Mouse (Mus musculus): ENCODE measurements around the gene Kazald1. TPM values are rescaled to one million over a fixed set of nuclear protein-coding genes. Genes with fewer than 3 reads are reported as not detected.

The Kazald1 gene
- polyA plus RNA-seq, 1 experiment from 2014 or later = 9.8 TPM

DNA sequence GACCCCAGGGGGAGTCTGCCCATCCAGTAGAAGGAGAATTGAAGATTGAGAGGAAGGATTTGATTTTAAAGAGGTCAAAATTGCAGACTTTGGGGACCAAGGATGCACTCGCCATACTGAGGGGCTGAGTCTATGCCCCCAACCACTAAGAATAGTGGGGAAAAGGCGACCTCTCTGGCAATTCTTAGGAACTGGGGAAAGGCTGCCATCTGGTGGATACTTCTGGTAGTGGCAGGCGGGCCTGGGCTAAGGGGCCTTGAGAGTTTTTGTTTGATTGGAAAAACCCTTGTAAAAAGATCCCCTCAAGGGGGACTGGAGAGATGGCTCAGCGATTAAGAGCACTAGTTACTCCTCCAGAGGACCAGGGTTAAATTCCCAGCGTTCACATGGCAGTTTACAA is 6.2 kb downstream of the Kazald1 start:
- no peak for ATAC-seq (ENCODE audit: low read depth)
- 0% methylated on average over 5 of the region's 5 CpGs for WGBS
- Histone ChIP-seq H3K27ac (ENCODE audit: low read length) (no peak overlapping the region), H3K9me3 (ENCODE audit: control insufficient read depth, low read length) (no peaks in the 10 kb centered on the region), H3K36me3 (ENCODE audit: control insufficient read depth, insufficient read depth, low read length) (no peaks in the 10 kb centered on the region), H3K4me3 (ENCODE audit: low read length) (peak overlapping the region; percentile 19; the same call in 1 of the 2 replicates), H3K4me1 (replicated peaks; ENCODE audit: control insufficient read depth, insufficient read depth, low read length) (peaks cover 41% of the 10 kb centered on the region), H3K9ac (ENCODE audit: low read length) (0 out of 2 replicates have a peak overlapping the region, but pooled peaks have one; percentile 4), H3K4me2 (ENCODE audit: low read depth, low read length) (peak overlapping the region; percentile 44), H3K27me3 (ENCODE audit: control insufficient read depth, insufficient read depth, low read depth, low read length) (peaks cover 54% of the 10 kb centered on the region)

DNA sequence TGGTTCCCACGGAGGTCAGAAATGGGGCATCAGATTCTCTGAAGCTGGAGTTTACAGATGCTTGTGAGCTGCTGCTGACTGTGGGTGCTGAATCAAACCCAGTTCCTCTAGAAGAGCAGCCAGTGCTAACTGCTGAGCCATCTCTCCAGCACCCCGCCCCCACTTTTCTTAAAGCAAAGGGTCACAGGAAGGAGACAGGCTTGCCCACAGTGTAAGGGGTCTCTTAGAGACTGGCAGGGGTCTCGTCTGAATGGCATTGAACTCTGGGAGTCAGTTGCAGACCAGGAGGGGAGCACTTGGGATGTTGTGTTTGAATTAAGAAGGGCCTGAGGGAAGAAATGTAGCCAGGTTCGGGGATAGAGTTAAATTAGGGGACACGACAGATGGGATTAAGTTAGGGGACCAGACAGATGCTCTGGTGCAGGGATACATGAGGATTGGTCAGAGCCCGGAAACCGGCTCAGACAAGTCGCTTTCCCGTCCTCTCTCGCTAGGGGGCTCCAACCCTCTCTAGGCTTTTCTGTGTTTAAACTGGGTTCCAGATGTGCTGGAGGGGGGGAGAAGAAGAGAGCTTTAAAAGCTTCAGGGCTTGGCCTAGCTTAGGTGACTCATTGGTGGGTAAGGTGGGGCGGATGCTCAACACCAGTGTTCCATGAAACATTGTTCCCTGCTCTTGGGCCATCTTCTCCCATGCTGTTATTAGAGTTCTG is 7.0 kb downstream of the Kazald1 start:
- Histone ChIP-seq H3K4me3 (ENCODE audit: low read length) (no peak overlapping the region), H3K36me3 (ENCODE audit: control insufficient read depth, insufficient read depth, low read length) (no peaks in the 10 kb centered on the region), H3K4me2 (ENCODE audit: low read depth, low read length) (no peak overlapping the region), H3K27ac (ENCODE audit: low read length) (no peak overlapping the region), H3K4me1 (replicated peaks; ENCODE audit: control insufficient read depth, insufficient read depth, low read length) (peaks cover 34% of the 10 kb centered on the region), H3K9me3 (ENCODE audit: control insufficient read depth, low read length) (no peaks in the 10 kb centered on the region), H3K27me3 (ENCODE audit: control insufficient read depth, insufficient read depth, low read depth, low read length) (peaks cover 49% of the 10 kb centered on the region), H3K9ac (ENCODE audit: low read length) (no peak overlapping the region)
- no peak for ATAC-seq (ENCODE audit: low read depth)
- WGBS = 19% methylated on average over 11 of the region's 11 CpGs

DNA sequence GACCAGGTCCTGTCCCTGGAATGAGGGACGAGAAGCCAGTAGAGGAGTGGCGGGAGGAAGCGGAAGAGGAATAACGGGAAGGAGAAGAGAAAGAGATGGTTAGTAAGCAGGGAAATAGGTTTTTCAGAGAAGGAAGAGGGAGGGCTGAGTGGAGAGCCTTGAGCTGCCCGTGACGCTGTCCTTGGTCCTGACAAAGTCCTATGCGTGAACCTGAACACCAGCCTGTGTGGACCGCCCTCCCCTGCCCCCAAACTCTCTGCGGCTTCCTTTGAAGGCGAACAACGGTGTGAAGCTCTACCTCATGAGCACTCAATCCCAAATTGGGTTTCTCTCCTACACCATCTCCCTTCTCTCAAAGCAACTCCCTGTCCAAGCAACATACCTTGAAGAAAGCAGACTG is 22.8 kb downstream of the Kazald1 start:
- Histone ChIP-seq H3K27me3 (ENCODE audit: control insufficient read depth, insufficient read depth, low read depth, low read length) (peaks cover 5% of the 10 kb centered on the region), H3K27ac (ENCODE audit: low read length) (no peak overlapping the region), H3K4me3 (ENCODE audit: low read length) (no peak overlapping the region), H3K9me3 (ENCODE audit: control insufficient read depth, low read length) (no peaks in the 10 kb centered on the region), H3K4me1 (replicated peaks; ENCODE audit: control insufficient read depth, insufficient read depth, low read length) (no peaks in the 10 kb centered on the region), H3K9ac (ENCODE audit: low read length) (no peak overlapping the region), H3K36me3 (ENCODE audit: control insufficient read depth, insufficient read depth, low read length) (no peaks in the 10 kb centered on the region), H3K4me2 (ENCODE audit: low read depth, low read length) (no peak overlapping the region)
- WGBS = 17% methylated on average over 11 of the region's 11 CpGs
- 0 out of 2 replicates have a peak, but pooled peaks have one; percentile 31 for ATAC-seq (ENCODE audit: low read depth)

DNA sequence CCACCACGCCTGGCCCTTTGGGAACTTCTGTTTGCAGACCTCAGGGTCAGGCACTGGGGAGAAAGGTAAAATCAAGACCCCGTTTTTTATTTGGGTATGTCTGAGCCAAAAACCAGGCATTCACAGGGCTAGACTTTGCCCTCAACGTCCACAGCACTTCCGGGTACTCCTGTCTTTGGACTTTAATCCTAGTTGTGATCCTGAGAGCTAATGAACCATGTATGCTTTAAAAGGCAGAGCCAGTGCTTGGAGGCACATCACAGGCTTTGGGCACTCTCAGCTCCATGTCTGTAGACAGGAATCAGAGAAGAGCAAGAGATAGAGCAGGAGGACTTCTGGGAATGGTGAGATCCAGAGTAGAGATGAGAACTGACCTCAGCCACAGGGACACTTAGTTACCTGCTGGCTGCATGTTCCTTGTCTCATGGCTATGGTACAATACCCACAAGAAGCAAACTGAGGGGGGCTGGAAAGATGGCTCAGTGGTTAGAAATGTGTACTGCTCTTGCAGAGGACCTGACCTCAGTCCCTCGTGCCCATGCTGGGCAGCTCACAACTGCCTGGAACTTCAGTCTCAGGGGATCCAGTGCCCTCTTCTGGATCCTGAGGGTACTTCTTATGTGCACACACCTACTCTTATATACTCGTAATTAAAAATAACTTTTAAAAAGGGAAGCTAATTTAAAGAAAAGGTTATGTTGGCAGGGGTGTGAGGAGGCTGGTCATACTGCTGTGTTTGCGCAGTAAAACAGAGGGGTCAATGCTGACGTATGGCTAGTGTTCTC is 25.6 kb downstream of the Kazald1 start:
- Histone ChIP-seq H3K4me1 (replicated peaks; ENCODE audit: control insufficient read depth, insufficient read depth, low read length) (no peaks in the 10 kb centered on the region), H3K27ac (ENCODE audit: low read length) (no peak overlapping the region), H3K4me3 (ENCODE audit: low read length) (no peak overlapping the region), H3K4me2 (ENCODE audit: low read depth, low read length) (no peak overlapping the region), H3K27me3 (ENCODE audit: control insufficient read depth, insufficient read depth, low read depth, low read length) (peaks cover 20% of the 10 kb centered on the region), H3K36me3 (ENCODE audit: control insufficient read depth, insufficient read depth, low read length) (no peaks in the 10 kb centered on the region), H3K9ac (ENCODE audit: low read length) (no peak overlapping the region), H3K9me3 (ENCODE audit: control insufficient read depth, low read length) (no peaks in the 10 kb centered on the region)
- 63% methylated on average over 8 of the region's 8 CpGs for WGBS
- ATAC-seq (ENCODE audit: low read depth) = no peak

- H3K4me2 ChIP-seq (ENCODE audit: low read depth, low read length) = no peak overlapping the region
- no peak overlapping the region for H3K27ac ChIP-seq (ENCODE audit: low read length)
- H3K4me3 ChIP-seq (ENCODE audit: low read length) = no peak overlapping the region
- H3K27me3 ChIP-seq (ENCODE audit: control insufficient read depth, insufficient read depth, low read depth, low read length) = peaks cover 20% of the 10 kb centered on the region
- no peak overlapping the region for H3K9ac ChIP-seq (ENCODE audit: low read length)
- H3K4me1 ChIP-seq (replicated peaks; ENCODE audit: control insufficient read depth, insufficient read depth, low read length) = no peaks in the 10 kb centered on the region
- H3K9me3 ChIP-seq (ENCODE audit: control insufficient read depth, low read length) = no peaks in the 10 kb centered on the region
- no peak for ATAC-seq (ENCODE audit: low read depth)
- no peaks in the 10 kb centered on the region for H3K36me3 ChIP-seq (ENCODE audit: control insufficient read depth, insufficient read depth, low read length)
- WGBS = 14% methylated on average over 1 of the region's 1 CpGs
Measured at GRCm38 (mm10) chr19:45105591-45105990, 30.6 kb downstream of the Kazald1 start.

DNA sequence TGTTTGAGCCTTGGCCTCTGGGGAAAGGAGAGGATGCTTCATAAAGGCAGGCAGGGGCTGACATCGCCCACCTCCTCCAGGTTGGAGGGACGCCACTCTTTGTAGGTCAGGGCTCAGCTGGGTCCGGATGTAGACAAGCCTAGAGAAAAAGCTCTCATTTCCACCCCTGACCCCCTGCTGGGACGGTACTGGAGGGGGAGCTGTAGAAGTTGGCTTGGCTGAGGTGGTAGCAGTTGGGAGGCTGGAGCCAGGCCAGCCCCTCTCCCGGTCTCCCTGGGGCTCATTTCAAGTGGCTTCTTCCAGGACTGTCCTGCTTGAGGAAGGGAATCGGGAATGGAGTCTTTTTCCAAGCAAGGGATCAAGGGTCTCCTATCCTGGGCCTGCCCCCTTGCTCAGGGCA is 31.6 kb downstream of the Kazald1 start:
- H3K4me1 ChIP-seq (replicated peaks; ENCODE audit: control insufficient read depth, insufficient read depth, low read length) = no peaks in the 10 kb centered on the region
- WGBS = 34% methylated on average over 6 of the region's 6 CpGs
- H3K36me3 ChIP-seq (ENCODE audit: control insufficient read depth, insufficient read depth, low read length) = no peaks in the 10 kb centered on the region
- no peak for ATAC-seq (ENCODE audit: low read depth)
- no peak overlapping the region for H3K9ac ChIP-seq (ENCODE audit: low read length)
- no peak overlapping the region for H3K4me2 ChIP-seq (ENCODE audit: low read depth, low read length)
- no peak overlapping the region for H3K4me3 ChIP-seq (ENCODE audit: low read length)
- H3K27me3 ChIP-seq (ENCODE audit: control insufficient read depth, insufficient read depth, low read depth, low read length) = peaks cover 20% of the 10 kb centered on the region
- H3K27ac ChIP-seq (ENCODE audit: low read length) = no peak overlapping the region
- H3K9me3 ChIP-seq (ENCODE audit: control insufficient read depth, low read length) = no peaks in the 10 kb centered on the region

- WGBS = 54% methylated on average over 8 of the region's 8 CpGs
- Histone ChIP-seq H3K4me1 (replicated peaks; ENCODE audit: control insufficient read depth, insufficient read depth, low read length) (peaks cover 4% of the 10 kb centered on the region), H3K36me3 (ENCODE audit: control insufficient read depth, insufficient read depth, low read length) (no peaks in the 10 kb centered on the region)
Measured at GRCm38 (mm10) chr19:45110681-45111080, 35.6 kb downstream of the Kazald1 start.

DNA sequence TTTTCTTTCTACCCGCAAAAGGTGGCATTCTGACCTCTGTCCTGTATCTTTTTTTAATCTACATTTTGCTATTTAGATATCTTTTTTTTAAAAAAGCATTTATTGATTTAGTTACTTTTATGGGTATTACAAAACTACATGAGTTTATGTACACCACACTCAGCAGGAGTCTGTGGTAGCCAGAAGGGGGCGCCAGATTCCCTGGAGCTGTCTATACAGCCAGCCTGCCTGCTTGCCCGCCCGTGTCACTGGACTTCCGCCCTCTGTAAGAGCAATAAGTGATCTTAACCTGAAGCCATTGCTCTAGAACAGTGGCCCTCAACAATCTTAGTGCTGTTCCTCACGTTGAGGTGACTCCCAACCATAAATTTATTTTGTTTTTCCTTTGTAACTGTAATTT is 37.4 kb downstream of the Kazald1 start:
- Histone ChIP-seq H3K36me3 (ENCODE audit: control insufficient read depth, insufficient read depth, low read length) (no peaks in the 10 kb centered on the region), H3K27me3 (ENCODE audit: control insufficient read depth, insufficient read depth, low read depth, low read length) (no peaks in the 10 kb centered on the region; the same call in 1 of the 2 replicates), H3K4me2 (ENCODE audit: low read depth, low read length) (no peak overlapping the region), H3K9ac (ENCODE audit: low read length) (no peak overlapping the region), H3K4me3 (ENCODE audit: low read length) (no peak overlapping the region), H3K4me1 (replicated peaks; ENCODE audit: control insufficient read depth, insufficient read depth, low read length) (peaks cover 4% of the 10 kb centered on the region), H3K9me3 (ENCODE audit: control insufficient read depth, low read length) (no peaks in the 10 kb centered on the region), H3K27ac (ENCODE audit: low read length) (no peak overlapping the region)
- WGBS = 85% methylated on average over 6 of the region's 6 CpGs
- ATAC-seq (ENCODE audit: low read depth) = no peak

More at GRCm38 (mm10) chr19:45110681-45111080, 35.6 kb downstream of the Kazald1 start:
- Histone ChIP-seq H3K9ac (ENCODE audit: low read length) (no peak overlapping the region), H3K4me2 (ENCODE audit: low read depth, low read length) (no peak overlapping the region), H3K9me3 (ENCODE audit: control insufficient read depth, low read length) (no peaks in the 10 kb centered on the region), H3K27me3 (ENCODE audit: control insufficient read depth, insufficient read depth, low read depth, low read length) (no peaks in the 10 kb centered on the region; the same call in 1 of the 2 replicates), H3K27ac (ENCODE audit: low read length) (no peak overlapping the region), H3K4me3 (ENCODE audit: low read length) (no peak overlapping the region)
- no peak for ATAC-seq (ENCODE audit: low read depth)

GRCm38 (mm10) chr19:45113791-45114460 is 38.9 kb downstream of the Kazald1 start:
- Histone ChIP-seq H3K4me3 (ENCODE audit: low read length) (no peak overlapping the region), H3K9ac (ENCODE audit: low read length) (0 out of 2 replicates have a peak overlapping the region, but pooled peaks have one; percentile 34), H3K4me2 (ENCODE audit: low read depth, low read length) (no peak overlapping the region), H3K27ac (ENCODE audit: low read length) (no peak overlapping the region), H3K27me3 (ENCODE audit: control insufficient read depth, insufficient read depth, low read depth, low read length) (no peaks in the 10 kb centered on the region; the same call in 1 of the 2 replicates), H3K4me1 (replicated peaks; ENCODE audit: control insufficient read depth, insufficient read depth, low read length) (peaks cover 4% of the 10 kb centered on the region), H3K36me3 (ENCODE audit: control insufficient read depth, insufficient read depth, low read length) (no peaks in the 10 kb centered on the region), H3K9me3 (ENCODE audit: control insufficient read depth, low read length) (no peaks in the 10 kb centered on the region)
- no peak for ATAC-seq (ENCODE audit: low read depth)
- WGBS = 5% methylated on average over 18 of the region's 18 CpGs
